Mouse (Mus musculus) embryonic fibroblast, embryonic 13.5 days (primary cell): ENCODE measurements around the gene Cmas. TPM values are rescaled to one million over a fixed set of nuclear protein-coding genes. Genes with fewer than 3 reads are reported as not detected.

ENCODE experiments used
- H3K27ac ChIP-seq: 2 replicates; pipeline ENCODE4 v1.5.1; 2012; ENCODE audit warnings: low read length, control low read depth, inconsistent platforms; ENCODE audit not compliant: insufficient read depth
- H3K4me1 ChIP-seq: 2 replicates; pipeline ENCODE4 v1.6.1; 2011; ENCODE audit warnings: low read length; ENCODE audit not compliant: control insufficient read depth, insufficient read depth
- H3K4me3 ChIP-seq: 2 replicates; pipeline ENCODE4 v1.5.1; 2011; ENCODE audit warnings: mild to moderate bottlenecking, control low read depth, low read length; ENCODE audit not compliant: insufficient read depth
- CTCF ChIP-seq: IDR thresholded peaks from 2 replicates; pipeline ENCODE4 v1.5.1; 2011; ENCODE audit warnings: mild to moderate bottlenecking, control low read depth, low read length, moderate library complexity, borderline replicate concordance; ENCODE audit not compliant: insufficient read depth
- POLR2A ChIP-seq: IDR thresholded peaks from 2 replicates; pipeline ENCODE4 v1.6.1; 2011; ENCODE audit warnings: low read depth, mild to moderate bottlenecking, control low read depth, low read length, moderate library complexity
- polyA plus RNA-seq: library from polyadenylated mRNA; stranded (reverse); fragments of >200 nt; gene quantifications from 2 replicates; pipeline ENCODE4 v1.2.4, GENCODE M21; 2011; ENCODE audit warnings: low read depth; ENCODE audit not compliant: missing spikeins, insufficient read length

The Cmas gene
- polyA plus RNA-seq, 1 experiment = 44.1 TPM

DNA sequence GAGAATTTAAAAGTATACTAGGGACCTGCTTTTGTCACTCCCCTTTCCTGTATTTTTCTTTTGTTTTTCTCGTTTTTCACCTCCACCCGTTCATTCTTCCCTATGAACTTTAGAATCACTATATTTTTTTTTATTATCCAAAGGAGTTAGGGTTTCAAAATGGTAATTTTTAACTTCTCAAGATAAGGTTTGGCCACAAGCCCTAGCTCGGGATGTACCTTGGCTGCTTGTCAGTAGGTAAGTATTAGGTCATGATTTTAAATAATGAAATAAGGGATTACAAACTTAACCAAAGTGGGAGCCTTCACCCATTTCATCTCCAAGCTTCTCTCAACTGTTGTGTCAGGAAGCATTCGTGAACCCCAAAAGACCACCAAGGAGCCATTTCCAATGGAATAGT lies 30.5 kb upstream of the Cmas start:
- Histone ChIP-seq H3K4me1 (no peaks in the 10 kb centered on the region), H3K27ac (no peak overlapping the region), H3K4me3 (no peak overlapping the region)
- TF ChIP-seq CTCF (no peak), POLR2A (no peak)

- Histone ChIP-seq H3K4me3 (no peak overlapping the region), H3K4me1 (no peaks in the 10 kb centered on the region), H3K27ac (no peak overlapping the region)
- TF ChIP-seq CTCF (no peak), POLR2A (no peak)
Measured at GRCm38 (mm10) chr6:142732567-142733290, 23.8 kb upstream of the Cmas start.

DNA sequence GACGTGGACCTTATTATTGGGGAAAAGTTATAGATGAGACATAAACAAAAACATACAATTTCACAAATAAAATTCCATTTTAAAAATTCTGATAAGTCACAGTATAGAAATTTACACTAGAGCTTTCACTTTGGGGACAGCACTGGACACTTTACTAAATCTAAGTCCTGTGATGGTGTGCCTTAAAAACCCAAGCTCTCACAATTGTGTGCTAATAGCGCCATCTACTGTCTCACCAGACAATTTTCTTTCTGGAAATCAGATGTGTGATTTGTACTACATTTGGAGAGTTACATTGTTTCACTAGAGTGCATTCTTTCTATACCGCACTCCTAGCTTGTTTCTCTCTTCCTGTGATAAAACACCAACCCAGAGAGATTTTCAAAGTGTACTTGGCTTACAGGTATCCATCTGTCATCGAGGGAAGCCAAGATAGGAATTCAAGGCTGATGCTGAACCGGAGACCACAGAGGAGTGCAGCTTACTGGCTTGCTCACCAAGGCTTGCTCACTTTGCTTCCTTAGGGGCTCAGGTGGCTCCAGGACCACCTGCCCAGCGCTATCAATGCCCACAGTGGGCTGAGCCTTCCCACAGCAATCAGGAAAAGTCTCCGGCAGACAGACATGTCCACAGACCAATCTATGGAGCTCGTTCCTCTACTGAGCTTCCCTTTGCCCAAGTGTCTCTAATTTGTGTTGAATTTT lies 21.0 kb upstream of the Cmas start:
- H3K4me1 ChIP-seq = no peaks in the 10 kb centered on the region
- TF ChIP-seq CTCF (no peak), POLR2A (no peak)
- no peak overlapping the region for H3K4me3 ChIP-seq
- H3K27ac ChIP-seq = no peak overlapping the region

DNA sequence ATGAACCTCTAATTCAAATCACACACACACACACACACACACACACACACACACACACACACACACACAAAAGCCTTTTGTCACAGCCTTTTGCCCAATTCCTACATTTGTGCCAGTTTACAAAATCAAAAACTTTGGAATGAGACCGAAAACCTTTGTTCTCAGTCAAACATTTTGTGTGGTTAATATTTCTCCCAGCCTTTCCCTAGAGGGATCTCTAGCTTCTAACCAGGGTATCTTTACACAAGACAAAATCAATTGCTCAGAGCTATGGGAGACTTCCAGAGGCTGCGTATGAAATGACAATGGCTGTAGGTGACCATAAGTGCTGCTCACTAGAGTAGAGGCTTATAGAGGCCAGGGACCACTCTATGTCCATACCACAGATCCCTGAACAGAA lies 18.3 kb upstream of the Cmas start:
- H3K4me1 ChIP-seq = no peaks in the 10 kb centered on the region
- TF ChIP-seq POLR2A = no peak
- TF ChIP-seq CTCF = no peak
- no peak overlapping the region for H3K27ac ChIP-seq
- H3K4me3 ChIP-seq = no peak overlapping the region

GRCm38 (mm10) chr6:142738637-142739036 lies 17.8 kb upstream of the Cmas start:
- Histone ChIP-seq H3K27ac (no peak overlapping the region), H3K4me1 (no peaks in the 10 kb centered on the region), H3K4me3 (no peak overlapping the region)
- TF ChIP-seq CTCF = no peak
- TF ChIP-seq POLR2A = no peak

- Histone ChIP-seq H3K4me1 (no peaks in the 10 kb centered on the region), H3K4me3 (no peak overlapping the region), H3K27ac (no peak overlapping the region)
- TF ChIP-seq CTCF (no peak), POLR2A (no peak)
Measured at GRCm38 (mm10) chr6:142741763-142742162, 14.7 kb upstream of the Cmas start.

- no peak for TF ChIP-seq POLR2A
- TF ChIP-seq CTCF = no peak
- Histone ChIP-seq H3K27ac (no peak overlapping the region), H3K4me1 (no peaks in the 10 kb centered on the region), H3K4me3 (no peak overlapping the region)
Measured at GRCm38 (mm10) chr6:142743193-142743592, 13.3 kb upstream of the Cmas start.

DNA sequence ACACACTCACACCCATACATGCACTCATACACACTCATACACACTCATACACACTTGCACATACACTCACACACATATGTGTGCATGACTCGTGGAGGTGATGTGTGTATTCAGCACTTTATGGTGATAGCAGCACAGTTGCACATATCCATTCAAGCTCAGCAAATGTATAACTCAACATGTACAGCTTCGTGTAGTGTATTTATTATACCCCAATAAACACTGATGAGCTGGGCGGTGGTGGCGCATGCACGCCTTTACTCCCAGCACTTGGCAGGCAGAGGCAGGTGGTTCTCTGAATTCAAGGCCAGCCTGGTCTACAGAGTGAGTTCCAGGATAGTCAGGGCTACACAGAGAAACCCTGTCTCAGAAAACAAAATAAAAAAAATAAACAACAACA lies 11.0 kb upstream of the Cmas start:
- no peak overlapping the region for H3K27ac ChIP-seq
- no peak overlapping the region for H3K4me3 ChIP-seq
- no peaks in the 10 kb centered on the region for H3K4me1 ChIP-seq
- no peak for TF ChIP-seq POLR2A
- TF ChIP-seq CTCF = no peak

DNA sequence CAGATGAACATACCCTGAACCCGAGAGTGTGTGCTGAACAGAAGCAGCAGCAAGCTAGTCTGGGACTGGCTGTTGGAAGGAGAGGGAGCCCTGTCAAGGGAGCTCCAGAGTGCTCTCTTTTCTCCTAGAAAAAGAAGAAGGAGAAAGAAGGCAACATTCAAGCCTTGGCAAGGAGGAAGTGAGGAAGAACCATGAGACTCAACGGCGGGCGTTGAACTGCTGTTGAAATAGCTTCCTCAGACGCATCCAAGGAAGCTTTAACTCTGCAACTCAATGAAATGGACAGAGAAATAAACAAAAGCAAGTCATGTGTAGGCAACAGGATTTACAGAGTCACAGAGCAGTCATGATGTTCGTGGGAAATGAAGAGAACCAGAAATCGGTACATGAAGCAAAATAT lies 9.7 kb upstream of the Cmas start:
- no peaks in the 10 kb centered on the region for H3K4me1 ChIP-seq
- no peak for TF ChIP-seq POLR2A
- no peak for TF ChIP-seq CTCF
- H3K27ac ChIP-seq = no peak overlapping the region
- no peak overlapping the region for H3K4me3 ChIP-seq

DNA sequence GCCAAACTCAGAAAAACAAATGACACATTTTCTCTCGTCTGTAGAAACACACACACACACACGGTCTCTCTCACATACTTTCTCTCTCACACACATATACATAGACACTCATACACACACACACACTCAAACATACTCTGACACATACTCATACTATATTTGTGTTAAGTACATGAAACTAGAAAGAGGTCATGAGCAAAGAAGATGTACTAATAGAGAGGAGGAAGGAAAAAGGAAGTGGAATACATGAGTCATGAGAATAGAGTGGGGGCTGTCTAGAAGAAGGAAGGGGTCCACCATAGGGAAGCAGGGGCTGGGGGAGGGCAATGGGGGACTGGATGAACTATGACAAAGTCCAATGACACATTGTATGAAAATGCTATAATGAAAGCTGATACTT lies 9.3 kb upstream of the Cmas start:
- Histone ChIP-seq H3K4me1 (no peaks in the 10 kb centered on the region), H3K4me3 (no peak overlapping the region), H3K27ac (no peak overlapping the region)
- TF ChIP-seq POLR2A (no peak), CTCF (no peak)
